Mouse (Mus musculus): ENCODE measurements around the gene Pdf.

Pdf gene

GRCm38 (mm10) chr8:107030650-107031576 lies 17.5 kb downstream of the Pdf start, which contains the start of gene Vps4a:
TSS of gene Vps4a (plus strand) at chr8:107031222.
- TF ChIP-seq POU5F1 (IDR thresholded peaks at IDR 0.05; ENCODE audit: borderline replicate concordance, low read length): no peak
- no peak for TF ChIP-seq CTCF (conservative IDR thresholded peaks at IDR 0.05; ENCODE audit: low read length)
- no peak for TF ChIP-seq NANOG (IDR thresholded peaks at IDR 0.05; ENCODE audit: borderline replicate concordance, low read length)
- H3K4me1 ChIP-seq (replicated peaks; ENCODE audit: low read depth, low read length): peaks cover 28% of the 10 kb centered on the region
- H3K27me3 ChIP-seq (ENCODE audit: insufficient read depth, low read length): no peaks in the 10 kb centered on the region
- peaks cover 11% of the 10 kb centered on the region for H3K9me3 ChIP-seq (ENCODE audit: low read length)
- no peaks in the 10 kb centered on the region for H3K36me3 ChIP-seq (ENCODE audit: insufficient read depth, low read length)
- peak within 1 kb of the TSS; percentile 94 for H3K4me3 ChIP-seq (replicated peaks; ENCODE audit: low read length)

- H3K4me1 ChIP-seq (replicated peaks; ENCODE audit: low read depth, low read length): peaks cover 28% of the 10 kb centered on the region
- H3K27me3 ChIP-seq (ENCODE audit: insufficient read depth, low read length): no peaks in the 10 kb centered on the region
- TF ChIP-seq POU5F1 (IDR thresholded peaks at IDR 0.05; ENCODE audit: borderline replicate concordance, low read length) (no peak), CTCF (conservative IDR thresholded peaks at IDR 0.05; ENCODE audit: low read length) (no peak), NANOG (IDR thresholded peaks at IDR 0.05; ENCODE audit: borderline replicate concordance, low read length) (no peak)
- H3K4me3 ChIP-seq (replicated peaks; ENCODE audit: low read length): no peak overlapping the region
- peaks cover 11% of the 10 kb centered on the region for H3K9me3 ChIP-seq (ENCODE audit: low read length)
- H3K36me3 ChIP-seq (ENCODE audit: insufficient read depth, low read length): no peaks in the 10 kb centered on the region
These were observed 18.4 kb downstream of the Pdf start for GRCm38 (mm10) chr8:107030058-107030457.

GRCm38 (mm10) chr8:107029310-107029709 lies 19.1 kb downstream of the Pdf start:
- no peak for TF ChIP-seq POU5F1 (IDR thresholded peaks at IDR 0.05; ENCODE audit: borderline replicate concordance, low read length)
- no peak for TF ChIP-seq NANOG (IDR thresholded peaks at IDR 0.05; ENCODE audit: borderline replicate concordance, low read length)
- TF ChIP-seq CTCF (conservative IDR thresholded peaks at IDR 0.05; ENCODE audit: low read length): no peak
- Histone ChIP-seq H3K4me1 (replicated peaks; ENCODE audit: low read depth, low read length) (peaks cover 23% of the 10 kb centered on the region), H3K9me3 (ENCODE audit: low read length) (peaks cover 11% of the 10 kb centered on the region), H3K36me3 (ENCODE audit: insufficient read depth, low read length) (no peaks in the 10 kb centered on the region), H3K4me3 (replicated peaks; ENCODE audit: low read length) (no peak overlapping the region), H3K27me3 (ENCODE audit: insufficient read depth, low read length) (no peaks in the 10 kb centered on the region; the same call in 1 of the 2 replicates)

GRCm38 (mm10) chr8:107023479-107023878 lies 24.9 kb downstream of the Pdf start:
- Histone ChIP-seq H3K4me3 (replicated peaks; ENCODE audit: low read length) (no peak overlapping the region), H3K27me3 (ENCODE audit: insufficient read depth, low read length) (no peaks in the 10 kb centered on the region; the same call in 1 of the 2 replicates), H3K9me3 (ENCODE audit: low read length) (no peaks in the 10 kb centered on the region), H3K4me1 (replicated peaks; ENCODE audit: low read depth, low read length) (peaks cover 10% of the 10 kb centered on the region), H3K36me3 (ENCODE audit: insufficient read depth, low read length) (peaks cover 7% of the 10 kb centered on the region)
- TF ChIP-seq POU5F1 (IDR thresholded peaks at IDR 0.05; ENCODE audit: borderline replicate concordance, low read length) (no peak), CTCF (conservative IDR thresholded peaks at IDR 0.05; ENCODE audit: low read length) (no peak), NANOG (IDR thresholded peaks at IDR 0.05; ENCODE audit: borderline replicate concordance, low read length) (no peak)

GRCm38 (mm10) chr8:107014915-107015314 lies 33.5 kb downstream of the Pdf start:
- no peak for TF ChIP-seq NANOG (IDR thresholded peaks at IDR 0.05; ENCODE audit: borderline replicate concordance, low read length)
- no peak for TF ChIP-seq CTCF (conservative IDR thresholded peaks at IDR 0.05; ENCODE audit: low read length)
- no peak for TF ChIP-seq POU5F1 (IDR thresholded peaks at IDR 0.05; ENCODE audit: borderline replicate concordance, low read length)
- Histone ChIP-seq H3K27me3 (ENCODE audit: insufficient read depth, low read length) (no peaks in the 10 kb centered on the region), H3K4me1 (replicated peaks; ENCODE audit: low read depth, low read length) (peaks cover 17% of the 10 kb centered on the region), H3K4me3 (replicated peaks; ENCODE audit: low read length) (no peak overlapping the region), H3K36me3 (ENCODE audit: insufficient read depth, low read length) (peaks cover 74% of the 10 kb centered on the region), H3K9me3 (ENCODE audit: low read length) (no peaks in the 10 kb centered on the region)

- Histone ChIP-seq H3K4me1 (replicated peaks; ENCODE audit: low read depth, low read length) (peaks cover 17% of the 10 kb centered on the region), H3K27me3 (ENCODE audit: insufficient read depth, low read length) (no peaks in the 10 kb centered on the region), H3K36me3 (ENCODE audit: insufficient read depth, low read length) (peaks cover 92% of the 10 kb centered on the region), H3K4me3 (replicated peaks; ENCODE audit: low read length) (no peak overlapping the region), H3K9me3 (ENCODE audit: low read length) (no peaks in the 10 kb centered on the region)
- TF ChIP-seq CTCF (conservative IDR thresholded peaks at IDR 0.05; ENCODE audit: low read length): no peak
- TF ChIP-seq NANOG (IDR thresholded peaks at IDR 0.05; ENCODE audit: borderline replicate concordance, low read length): no peak
- TF ChIP-seq POU5F1 (IDR thresholded peaks at IDR 0.05; ENCODE audit: borderline replicate concordance, low read length): no peak
These were observed 35.7 kb downstream of the Pdf start for GRCm38 (mm10) chr8:107012666-107013065.

- peaks cover 100% of the 10 kb centered on the region for H3K36me3 ChIP-seq (ENCODE audit: insufficient read depth, low read length)
- no peaks in the 10 kb centered on the region for H3K9me3 ChIP-seq (ENCODE audit: low read length)
- H3K27me3 ChIP-seq (ENCODE audit: insufficient read depth, low read length): no peaks in the 10 kb centered on the region
- H3K4me1 ChIP-seq (replicated peaks; ENCODE audit: low read depth, low read length): peaks cover 23% of the 10 kb centered on the region
- TF ChIP-seq NANOG (IDR thresholded peaks at IDR 0.05; ENCODE audit: borderline replicate concordance, low read length): no peak
- TF ChIP-seq POU5F1 (IDR thresholded peaks at IDR 0.05; ENCODE audit: borderline replicate concordance, low read length): no peak
- no peak for TF ChIP-seq CTCF (conservative IDR thresholded peaks at IDR 0.05; ENCODE audit: low read length)
- no peak overlapping the region for H3K4me3 ChIP-seq (replicated peaks; ENCODE audit: low read length)
These were observed 40.6 kb downstream of the Pdf start for GRCm38 (mm10) chr8:107007795-107008194.

- Histone ChIP-seq H3K9me3 (ENCODE audit: low read length) (no peaks in the 10 kb centered on the region), H3K27me3 (ENCODE audit: insufficient read depth, low read length) (no peaks in the 10 kb centered on the region), H3K4me3 (replicated peaks; ENCODE audit: low read length) (no peak overlapping the region), H3K36me3 (ENCODE audit: insufficient read depth, low read length) (peaks cover 93% of the 10 kb centered on the region), H3K4me1 (replicated peaks; ENCODE audit: low read depth, low read length) (peaks cover 18% of the 10 kb centered on the region)
- peak; percentile 86 for TF ChIP-seq CTCF (conservative IDR thresholded peaks at IDR 0.05; ENCODE audit: low read length)
- TF ChIP-seq NANOG (IDR thresholded peaks at IDR 0.05; ENCODE audit: borderline replicate concordance, low read length): no peak
These were observed 45.9 kb downstream of the Pdf start for GRCm38 (mm10) chr8:107002532-107002931.

Measured in E14TG2a.4 (cell line).